Mouse (Mus musculus): ENCODE measurements around the gene Il13. TPM values are rescaled to one million over a fixed set of nuclear protein-coding genes. Genes with fewer than 3 reads are reported as not detected.
A peak's percentile ranks its signal among the peaks of the same experiment; 100 is the strongest.

The Il13 gene
- not detected for total RNA-seq (2021)

- DNase-seq: no peak
Measured at GRCm38 (mm10) chr11:53634556-53634955, at the start of gene Il13. Gene Il13, minus strand, starts transcription at chr11:53634702.

- DNase-seq: peak; percentile 29
Measured at GRCm38 (mm10) chr11:53682994-53683530, 48.6 kb upstream of the Il13 start.

DNA sequence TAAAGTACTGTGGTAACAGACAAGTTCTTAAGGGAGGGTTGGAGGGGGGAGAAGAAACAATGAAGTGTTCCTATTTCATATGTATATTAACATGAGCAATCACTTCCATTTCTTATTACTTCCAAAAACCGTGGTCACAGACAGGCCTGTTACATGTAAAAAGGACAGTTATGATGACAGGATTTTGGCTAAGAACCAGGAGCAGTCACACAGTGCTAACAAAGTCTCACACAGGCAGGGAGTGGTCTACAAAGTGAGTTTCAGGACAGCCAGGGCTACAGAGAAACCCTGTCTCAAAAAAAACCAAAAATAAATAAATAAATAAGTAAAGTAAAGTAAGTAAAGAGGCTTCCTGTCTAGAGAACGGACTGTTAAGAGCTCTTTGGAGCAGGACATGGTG, 47.7 kb upstream of the Il13 start:
- DNase-seq: peak; percentile 34

DNA sequence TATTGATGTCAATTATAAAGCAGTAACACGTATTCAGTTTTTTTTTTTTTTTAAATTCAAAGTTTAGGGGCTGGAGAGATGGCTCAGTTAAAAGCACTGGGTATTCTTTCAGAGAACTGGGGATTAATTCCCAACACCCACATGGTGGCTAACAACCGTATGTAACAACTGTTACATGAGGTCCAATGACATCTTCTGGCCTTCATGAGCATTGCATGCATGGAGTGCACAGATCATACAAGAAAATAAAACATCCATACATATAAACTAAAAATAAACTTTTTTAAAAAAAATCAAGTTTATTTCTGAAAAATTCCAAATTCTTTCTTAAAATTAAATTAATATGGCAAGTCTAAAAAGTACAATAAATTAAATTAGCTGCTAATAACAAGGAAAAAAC, 47.2 kb upstream of the Il13 start:
- DNase-seq: no peak

- no peak for DNase-seq
Measured at GRCm38 (mm10) chr11:53680141-53680540, 45.6 kb upstream of the Il13 start.

DNA sequence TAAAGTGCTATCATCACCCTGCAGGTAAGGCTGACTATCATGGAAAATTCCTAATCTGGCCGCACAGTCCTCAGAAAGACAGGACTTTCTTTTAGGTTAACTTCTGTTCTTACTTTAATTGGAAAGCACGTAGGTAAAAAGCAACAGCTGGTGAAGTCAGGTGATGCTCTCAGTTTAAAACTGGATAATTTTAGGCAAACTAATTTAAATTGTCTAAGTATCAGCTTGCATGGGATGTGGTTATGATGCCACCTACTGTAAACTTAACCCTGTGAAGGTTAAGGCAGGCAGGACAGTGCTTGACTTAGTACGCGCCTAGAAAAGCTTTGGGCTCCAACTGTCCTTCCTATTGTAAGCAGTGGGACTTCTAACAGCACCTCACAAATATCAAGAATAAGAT, 36.9 kb upstream of the Il13 start:
- no peak for DNase-seq

DNA sequence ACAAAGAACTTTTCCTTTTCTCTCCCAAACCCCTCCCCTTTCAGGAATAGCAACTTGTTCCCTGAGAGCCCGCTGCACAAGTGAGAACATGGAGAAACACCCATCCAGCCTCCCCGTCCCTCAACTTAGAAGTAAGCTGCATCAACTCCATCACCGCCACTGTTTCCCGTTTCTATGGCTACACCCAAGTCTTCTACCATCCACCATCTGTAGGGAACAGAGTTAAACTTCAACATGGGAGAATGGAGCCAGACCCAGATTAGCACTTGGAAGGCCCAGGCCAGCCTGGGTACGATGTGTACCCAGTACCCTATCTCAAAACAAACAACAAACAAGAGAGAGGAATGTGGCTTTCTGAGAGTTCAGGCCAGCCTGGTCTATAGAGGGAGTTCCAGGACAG, 29.6 kb upstream of the Il13 start:
- DNase-seq: no peak

- no peak for DNase-seq
Measured at GRCm38 (mm10) chr11:53662794-53663674, 28.5 kb upstream of the Il13 start.

DNA sequence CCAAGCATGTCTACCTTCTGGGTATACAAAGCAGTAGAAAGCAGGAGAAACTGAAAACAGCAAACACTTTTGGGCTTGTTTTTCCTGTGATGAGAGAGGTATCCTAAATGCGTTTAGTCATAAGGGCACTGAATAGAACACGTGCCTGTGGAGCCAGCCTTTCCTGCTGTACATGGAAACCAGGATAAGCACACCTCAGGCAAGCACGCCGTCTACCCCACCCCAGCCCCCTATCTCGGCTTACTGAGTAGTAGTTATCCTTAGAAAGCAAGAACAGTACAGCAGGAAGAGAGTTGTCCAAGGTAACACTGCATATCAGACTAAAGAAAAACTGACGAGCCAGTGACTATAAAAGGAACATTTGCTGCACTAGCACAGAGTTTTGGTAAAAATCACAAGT, 23.3 kb upstream of the Il13 start:
- DNase-seq: no peak

GRCm38 (mm10) chr11:53657381-53657780, 22.9 kb upstream of the Il13 start:
- no peak for DNase-seq

GRCm38 (mm10) chr11:53656558-53657202, 22.2 kb upstream of the Il13 start:
- no peak for DNase-seq

DNA sequence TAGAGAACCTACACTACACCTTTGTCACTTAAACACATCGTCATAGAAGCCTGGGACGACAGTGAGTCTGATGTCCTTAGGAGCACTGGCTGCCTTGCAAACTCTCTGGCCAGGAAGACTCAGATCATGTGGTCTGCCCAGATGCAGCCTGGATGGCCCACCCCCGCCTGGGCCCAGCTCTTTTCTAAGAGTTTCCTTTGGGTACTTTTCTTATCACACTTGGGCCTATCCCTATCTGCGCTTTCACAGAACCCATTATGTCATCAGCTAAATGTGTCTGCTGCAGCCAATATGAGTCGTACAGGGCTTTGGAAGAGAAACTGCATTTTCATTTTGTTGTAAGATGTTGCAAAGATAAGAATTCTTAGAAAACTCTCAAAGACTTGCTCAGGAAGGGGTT, 20.5 kb upstream of the Il13 start:
- DNase-seq: peak; percentile 57

DNA sequence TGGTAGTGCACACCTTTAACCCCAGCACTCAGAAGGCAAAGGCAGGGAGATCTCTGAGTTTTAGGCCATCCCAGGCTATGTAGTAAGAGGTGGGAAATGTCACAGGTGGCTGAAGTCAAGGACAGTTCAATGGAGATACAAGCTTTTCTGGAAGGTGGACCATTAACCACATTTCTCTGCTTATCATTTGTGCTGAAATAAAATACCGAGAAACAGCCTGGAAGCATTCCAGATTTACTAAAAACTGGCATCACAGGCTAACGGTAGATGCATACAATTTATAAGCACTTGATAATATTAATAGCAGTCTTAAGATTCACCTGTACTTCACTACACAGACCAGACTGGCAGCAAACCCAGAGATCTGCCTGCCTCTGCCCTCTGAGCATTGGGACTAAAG, 17.9 kb upstream of the Il13 start:
- DNase-seq: no peak

DNA sequence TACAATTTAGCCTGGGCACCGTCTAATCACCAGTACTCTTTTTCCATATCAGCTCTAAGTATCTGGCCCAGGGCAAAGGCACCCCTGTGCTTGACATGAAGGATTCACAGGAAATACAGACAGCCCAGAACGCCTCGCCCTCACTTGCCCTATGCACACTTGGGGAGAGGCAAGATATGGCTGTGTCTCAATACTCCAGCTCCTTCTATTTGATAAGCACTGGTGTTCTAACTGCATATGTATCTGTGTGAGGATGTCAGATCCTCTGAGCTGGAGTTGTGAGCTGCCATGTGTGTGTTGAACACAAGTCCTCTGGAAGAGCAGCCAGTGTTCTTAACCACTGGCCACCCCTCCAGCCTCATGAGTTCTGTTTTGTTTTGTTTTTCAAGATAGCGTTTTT, 16.9 kb upstream of the Il13 start:
- no peak for DNase-seq

GRCm38 (mm10) chr11:53644017-53644416, 9.5 kb upstream of the Il13 start:
- DNase-seq: no peak

- DNase-seq: no peak
Measured at GRCm38 (mm10) chr11:53642744-53643279, 8.3 kb upstream of the Il13 start.

- no peak for DNase-seq
Measured at GRCm38 (mm10) chr11:53637803-53638260, 3.3 kb upstream of the Il13 start.

- DNase-seq: no peak
Measured at GRCm38 (mm10) chr11:53637046-53637802, 2.7 kb upstream of the Il13 start.

DNA sequence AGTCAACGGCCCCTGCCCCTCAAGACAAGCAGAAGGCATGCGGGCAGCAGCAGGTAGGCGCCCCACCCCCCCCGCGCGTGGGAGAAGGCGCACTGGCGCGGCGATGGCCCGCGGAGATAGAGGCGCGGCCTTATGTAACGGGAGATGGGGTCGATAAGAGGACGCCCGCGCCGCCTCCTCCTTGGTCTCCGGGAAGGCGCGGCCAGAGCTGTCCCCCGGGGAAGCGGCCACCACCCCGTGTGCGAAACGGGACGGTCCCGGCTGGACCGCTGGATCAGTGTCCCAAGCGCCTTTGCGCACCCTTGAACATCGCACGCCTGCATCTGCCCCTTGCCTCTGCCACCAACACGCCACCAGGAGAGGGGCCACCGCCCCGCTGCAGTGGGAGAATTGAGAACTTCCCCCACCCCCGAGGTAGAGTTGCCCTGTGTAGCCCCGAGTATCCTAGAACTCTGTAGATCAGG, 1.7 kb upstream of the Il13 start:
- DNase-seq: no peak

GRCm38 (mm10) chr11:53635590-53636182, 1.2 kb upstream of the Il13 start:
- DNase-seq: no peak

- no peak for DNase-seq
Measured at GRCm38 (mm10) chr11:53633644-53634043, 858 bp downstream of the Il13 start.

GRCm38 (mm10) chr11:53632122-53632733, 2.3 kb downstream of the Il13 start:
- peak; percentile 20 for DNase-seq
